Mouse (Mus musculus) right cerebral cortex, postnatal 14 days (tissue): ENCODE measurements at regions not wholly inside any gene's neighbourhood (a gene's known extent, or its start where the extent isn't known, plus 50 kb on each side); places are given as distances from the start of the nearest gene placed in this dataset.

Experiments used
- DNase-seq: peaks from one replicate; pipeline ENCODE4 v3.0.0; 2022

DNA sequence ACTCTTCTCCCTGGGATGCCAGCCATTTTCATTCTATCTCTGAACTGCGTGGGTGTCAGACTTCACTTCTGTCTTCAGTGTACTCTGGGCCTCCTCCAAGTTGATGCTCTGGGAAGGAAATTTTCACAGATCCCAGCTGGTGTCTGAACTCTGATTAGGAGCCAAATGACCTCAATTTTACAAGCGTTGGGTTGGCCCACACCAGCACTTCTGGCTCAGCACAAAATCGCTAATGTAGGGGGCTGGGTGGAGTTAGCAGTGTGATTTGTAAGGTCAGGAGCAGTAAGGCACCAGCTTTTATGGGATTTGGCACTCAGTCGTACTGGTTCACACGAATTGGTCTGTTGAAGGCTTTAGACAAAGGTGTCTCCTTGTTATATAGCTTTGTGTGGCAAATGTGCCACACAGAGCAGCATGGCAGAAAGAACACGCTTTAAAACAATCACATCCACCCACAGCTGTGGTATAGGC is 576.3 kb upstream of the Kdm8 start:
- DNase-seq = no peak

DNA sequence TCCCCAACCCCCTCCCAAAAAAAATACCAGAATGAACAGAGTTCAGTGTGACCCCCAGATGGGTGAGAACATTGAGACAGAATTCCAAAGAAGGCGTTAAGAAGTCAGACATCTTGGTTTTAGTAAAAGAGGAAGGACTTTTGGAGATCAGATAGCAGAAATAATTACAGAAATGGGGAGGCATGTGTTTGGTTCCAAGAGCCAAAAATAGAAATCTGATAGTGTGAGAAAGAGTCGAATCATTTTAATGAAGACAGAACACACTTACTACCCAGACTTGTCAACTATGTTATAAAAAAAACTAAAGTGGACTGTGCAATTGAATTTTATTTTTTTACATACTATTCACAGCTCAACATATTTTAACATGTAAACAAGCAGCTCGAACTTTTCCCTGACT is 575.9 kb upstream of the Kdm8 start:
- DNase-seq = no peak

DNA sequence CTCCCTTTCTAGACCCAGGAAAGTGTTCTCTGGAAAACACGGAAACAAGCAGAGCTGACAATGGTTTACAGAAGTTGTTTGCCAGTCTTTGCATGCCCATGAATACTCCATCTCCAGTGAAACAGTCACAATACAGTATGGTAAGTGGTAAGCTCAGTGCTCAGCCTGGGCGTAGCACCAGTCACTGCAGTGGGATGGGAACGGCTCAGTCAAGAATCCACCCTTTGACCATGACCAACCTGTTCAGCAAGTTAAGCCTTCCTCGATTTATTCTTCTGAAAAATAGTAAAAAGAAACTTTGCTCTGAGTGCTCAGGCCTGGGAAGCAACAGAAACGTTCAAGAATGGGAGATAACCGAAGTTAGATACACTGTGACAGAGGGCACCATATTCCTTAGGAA is 563.7 kb upstream of the Kdm8 start:
- DNase-seq = no peak

DNA sequence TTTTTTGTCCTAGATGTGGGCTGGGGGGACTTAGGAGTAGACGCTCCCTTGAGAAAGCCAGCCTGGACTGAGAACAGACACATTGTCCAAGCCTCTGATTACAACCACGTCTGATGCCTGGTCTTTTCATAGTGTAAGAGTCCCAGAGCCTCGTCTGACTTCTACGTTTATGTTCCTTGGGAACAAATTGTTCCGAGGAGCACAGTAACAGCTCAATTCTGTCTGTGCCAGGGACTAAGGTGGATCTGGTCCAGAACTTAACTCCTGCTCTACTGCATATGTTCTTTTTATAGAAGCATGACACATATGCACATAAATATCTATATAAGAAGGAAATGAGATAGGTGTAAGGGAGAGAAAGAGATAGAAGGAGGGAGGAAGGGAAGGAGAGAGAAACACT is 537.2 kb upstream of the Kdm8 start:
- DNase-seq = no peak

DNA sequence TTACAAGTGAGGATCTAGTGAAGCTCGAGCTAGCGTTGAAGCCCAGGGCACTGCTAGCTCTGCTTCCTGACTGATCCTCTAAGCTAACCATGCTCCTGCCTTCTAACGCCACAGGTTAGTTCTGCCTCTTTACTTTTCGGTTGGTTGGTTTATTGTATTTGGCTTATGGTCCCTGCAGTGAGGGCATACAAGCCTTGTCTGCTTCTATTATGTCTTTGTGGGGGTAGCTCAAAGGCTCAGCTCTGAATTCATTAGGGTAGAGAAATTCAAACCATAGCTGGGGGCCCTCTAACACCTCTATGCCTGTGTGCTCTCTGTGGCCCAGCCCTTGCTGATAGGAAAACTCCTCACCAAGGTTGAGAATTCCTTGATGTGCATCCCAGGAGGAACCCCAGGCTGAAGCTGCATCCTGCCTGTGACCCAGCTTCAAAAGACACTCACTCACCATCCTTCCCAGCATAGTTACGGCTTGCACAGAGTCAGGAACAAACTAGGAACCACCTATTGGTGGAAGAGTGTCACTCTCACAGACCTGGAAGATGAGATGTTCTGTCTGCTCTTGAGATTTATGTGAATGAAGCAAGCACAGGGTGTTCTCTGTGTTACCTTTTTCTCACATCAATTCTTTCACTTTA is 536.7 kb upstream of the Kdm8 start:
- DNase-seq = no peak

DNA sequence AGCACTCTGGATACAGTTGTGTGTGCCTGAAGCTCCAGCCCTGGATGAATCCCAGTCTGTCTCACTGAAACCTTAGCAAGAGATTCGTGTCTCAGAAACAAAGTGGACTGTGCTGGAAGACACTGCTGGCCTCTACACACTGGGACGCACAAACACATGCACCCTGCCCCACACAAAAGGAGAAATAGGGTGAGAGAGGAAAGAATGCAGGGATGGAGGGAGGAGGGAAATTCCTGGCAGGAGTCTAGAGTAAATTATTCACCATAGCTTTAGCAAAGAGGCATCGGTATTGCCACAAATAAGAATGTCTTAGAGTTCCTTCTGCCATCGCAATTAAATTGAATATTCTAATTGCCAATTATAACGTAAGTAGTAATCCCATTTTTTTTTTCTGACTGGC is 530.4 kb upstream of the Kdm8 start:
- DNase-seq = no peak

DNA sequence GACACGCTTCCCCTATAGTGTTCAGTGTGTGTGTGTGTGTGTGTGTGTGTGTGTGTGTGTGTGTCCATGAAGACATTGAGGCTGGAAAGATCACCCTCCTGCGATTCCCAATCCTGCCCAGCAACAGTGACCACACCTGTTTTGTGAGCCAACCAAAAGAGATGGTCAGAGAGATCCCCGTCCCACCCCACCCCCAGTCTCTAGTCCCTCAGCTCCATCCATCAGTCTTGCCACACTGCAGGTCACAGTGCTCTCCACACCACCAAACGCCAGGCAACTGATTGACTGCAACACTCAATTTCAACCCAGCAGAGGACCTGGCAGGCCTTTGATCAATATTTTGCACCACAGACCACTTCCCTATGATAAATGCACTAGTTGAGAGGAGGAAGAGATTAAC is 530.0 kb upstream of the Kdm8 start:
- DNase-seq = no peak

DNA sequence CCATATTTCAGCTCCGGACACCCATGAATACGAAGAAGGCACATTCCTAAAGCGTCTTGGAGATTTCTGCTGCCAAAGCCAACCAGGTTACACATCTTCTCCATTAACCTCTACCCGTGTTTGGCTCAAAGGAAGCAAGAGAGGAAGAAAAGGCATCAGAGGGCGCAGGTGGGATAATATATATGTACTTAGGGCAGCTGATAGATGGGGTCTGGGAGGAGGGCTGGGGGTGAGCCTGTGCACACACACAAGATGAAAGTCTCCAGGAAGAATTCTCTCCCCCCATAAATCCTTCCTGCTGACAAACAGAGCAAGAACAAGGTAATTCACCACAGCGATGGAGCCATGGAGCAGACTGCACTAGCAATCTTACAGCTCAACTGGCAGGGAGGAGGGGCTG is 529.5 kb upstream of the Kdm8 start:
- DNase-seq = no peak

DNA sequence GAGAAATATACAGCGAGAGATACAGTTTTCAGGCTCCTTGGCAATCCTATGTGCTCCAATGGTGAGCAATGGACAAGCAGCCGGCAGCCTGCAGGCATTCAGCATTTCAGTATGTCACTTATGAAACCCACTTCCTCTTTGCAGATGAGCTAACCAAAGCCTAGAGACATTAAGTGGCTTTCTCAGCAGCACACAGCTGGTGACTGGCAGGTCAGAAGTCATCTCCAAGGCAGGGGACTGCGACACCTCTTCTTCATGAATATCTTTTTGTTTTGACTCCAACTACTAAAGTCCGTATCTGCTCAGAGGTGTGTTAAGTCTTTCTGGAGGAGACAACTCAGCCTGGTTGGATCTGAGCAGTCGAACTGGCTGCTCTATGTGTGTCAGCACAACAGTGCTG is 528.8 kb upstream of the Kdm8 start:
- no peak for DNase-seq

DNA sequence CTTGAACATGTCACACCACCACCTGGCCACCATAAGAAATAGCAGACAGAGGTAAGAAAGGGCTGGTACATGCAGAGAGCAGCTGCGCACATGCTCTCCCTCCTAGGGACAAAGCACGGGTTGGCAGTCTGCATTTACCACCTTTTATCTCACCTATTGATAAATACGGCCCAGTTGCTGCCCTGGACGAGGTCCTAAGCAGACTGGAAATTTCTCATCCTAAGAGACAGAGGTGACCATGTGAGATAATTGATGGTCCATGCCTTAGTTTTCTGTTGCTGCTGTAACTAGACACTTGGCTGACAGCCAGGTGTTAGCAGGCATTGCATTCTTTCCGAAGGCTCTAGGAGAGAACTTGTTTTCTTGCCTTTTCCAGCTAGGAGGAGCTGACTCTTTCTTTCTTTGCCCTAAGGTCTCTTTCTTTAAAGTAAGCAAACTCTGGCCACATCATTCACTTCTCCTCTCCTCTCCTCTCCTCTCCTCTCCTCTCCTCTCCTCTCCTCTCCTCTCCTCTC is 526.8 kb upstream of the Kdm8 start:
- no peak for DNase-seq

DNA sequence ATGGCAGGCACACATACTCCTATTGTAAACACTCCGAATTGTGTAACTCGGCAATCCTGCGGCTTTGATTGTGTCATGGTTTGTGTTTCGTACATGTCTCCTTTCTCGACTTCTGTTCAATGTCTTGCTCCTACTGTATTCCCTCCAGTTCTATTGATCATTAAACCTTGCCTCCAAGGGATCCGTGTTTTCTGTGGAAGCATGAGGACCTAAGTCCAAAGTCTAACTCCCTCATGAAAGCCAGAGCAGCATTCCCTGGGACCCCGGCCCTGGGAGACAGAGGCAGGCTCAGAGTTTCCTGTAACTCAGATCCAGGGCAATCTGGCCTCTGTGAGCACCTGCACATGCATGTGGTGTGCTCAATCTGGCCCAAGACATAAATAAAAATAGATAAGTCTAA is 521.7 kb upstream of the Kdm8 start:
- no peak for DNase-seq

DNA sequence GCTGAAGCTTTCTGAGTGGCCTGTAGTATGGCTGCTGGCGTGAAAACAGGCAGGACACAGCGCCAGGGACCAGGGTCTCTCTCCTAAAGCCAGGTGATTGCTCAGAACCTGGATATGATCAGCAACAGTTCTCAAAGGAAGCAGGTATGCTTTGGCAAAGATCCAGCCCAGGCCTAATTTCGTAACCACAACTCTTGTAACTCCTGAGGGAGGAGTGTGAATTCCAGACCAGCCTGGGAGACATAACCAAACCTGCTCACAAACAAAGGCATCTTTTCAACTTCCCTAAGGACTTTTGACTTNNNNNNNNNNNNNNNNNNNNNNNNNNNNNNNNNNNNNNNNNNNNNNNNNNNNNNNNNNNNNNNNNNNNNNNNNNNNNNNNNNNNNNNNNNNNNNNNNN is 510.9 kb upstream of the Kdm8 start:
- DNase-seq = no peak

DNA sequence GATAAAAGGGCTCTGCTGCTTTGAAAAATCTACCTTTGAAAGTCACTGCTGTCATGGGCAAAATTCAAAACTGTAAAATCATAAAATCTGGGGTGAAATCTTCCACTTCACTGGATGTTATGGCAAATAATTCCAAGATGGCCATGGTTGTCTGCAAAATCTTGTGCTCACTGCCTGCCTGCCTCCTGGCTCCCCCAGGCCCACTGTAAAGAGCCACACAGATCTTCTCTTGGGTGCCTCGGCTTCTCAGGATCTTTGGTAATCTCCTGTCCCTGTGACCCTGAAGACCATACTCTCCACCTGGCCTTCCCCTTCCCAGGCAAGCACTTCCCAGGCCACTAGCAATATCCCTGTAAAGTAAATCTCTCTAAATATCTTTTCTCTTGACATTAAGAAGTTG is 505.1 kb upstream of the Kdm8 start:
- no peak for DNase-seq

DNA sequence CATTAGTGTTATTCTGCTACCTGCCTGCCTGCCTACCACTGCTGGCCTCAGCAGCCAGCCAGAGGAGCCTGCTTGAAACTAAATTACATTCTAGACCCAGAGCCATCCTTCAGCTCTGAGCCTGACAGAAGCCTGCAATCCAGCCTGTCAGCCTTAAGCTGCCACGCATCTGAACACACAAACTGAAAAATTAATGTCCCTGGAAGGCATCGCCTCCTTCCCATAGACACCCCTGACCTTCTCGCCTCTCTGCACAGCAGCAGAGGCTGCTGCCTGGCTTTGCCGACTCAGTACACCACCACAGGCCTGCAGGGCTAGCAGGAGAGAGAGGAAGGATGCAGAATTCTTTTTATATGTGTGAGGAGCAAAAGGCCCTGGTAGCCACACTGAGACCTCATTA is 502.9 kb upstream of the Kdm8 start:
- no peak for DNase-seq

DNA sequence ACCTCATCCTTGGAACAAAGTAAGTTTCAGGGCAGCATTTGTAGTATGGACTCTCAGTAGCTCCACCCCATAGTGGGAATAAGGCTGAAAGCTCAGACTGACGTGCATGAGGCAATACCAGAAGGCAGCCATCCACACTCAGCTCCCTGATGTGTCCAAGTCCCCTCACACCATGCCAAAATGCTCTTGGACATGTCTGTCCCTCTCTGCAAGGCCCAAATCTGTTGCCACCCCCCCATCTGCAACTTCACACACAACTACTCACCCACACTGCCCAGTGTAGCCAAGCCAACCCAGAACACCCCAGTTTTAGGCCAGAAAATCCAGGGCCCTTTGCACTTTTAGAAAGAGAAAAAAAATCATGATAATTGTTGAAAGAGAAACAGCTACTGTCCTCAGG is 498.1 kb upstream of the Kdm8 start:
- DNase-seq = no peak

DNA sequence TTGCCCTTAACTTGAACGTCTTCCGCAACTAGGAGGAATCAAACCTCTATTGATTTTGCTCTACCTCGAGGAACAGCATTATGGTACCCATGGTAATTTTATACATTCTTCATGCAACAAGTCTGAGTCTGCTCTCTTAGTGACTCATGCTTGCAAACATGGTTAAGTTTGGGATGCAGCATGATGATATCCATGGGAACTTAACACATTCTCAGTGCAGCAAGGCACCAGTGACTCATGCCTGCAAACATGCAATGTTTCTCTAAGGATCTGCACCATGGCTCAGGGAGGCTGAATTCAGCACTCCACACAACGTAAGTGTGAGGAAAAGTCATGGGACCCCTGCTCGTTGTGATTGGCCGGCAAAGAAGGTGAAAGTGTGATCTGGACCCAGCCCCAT is 487.1 kb upstream of the Kdm8 start:
- DNase-seq = no peak

DNA sequence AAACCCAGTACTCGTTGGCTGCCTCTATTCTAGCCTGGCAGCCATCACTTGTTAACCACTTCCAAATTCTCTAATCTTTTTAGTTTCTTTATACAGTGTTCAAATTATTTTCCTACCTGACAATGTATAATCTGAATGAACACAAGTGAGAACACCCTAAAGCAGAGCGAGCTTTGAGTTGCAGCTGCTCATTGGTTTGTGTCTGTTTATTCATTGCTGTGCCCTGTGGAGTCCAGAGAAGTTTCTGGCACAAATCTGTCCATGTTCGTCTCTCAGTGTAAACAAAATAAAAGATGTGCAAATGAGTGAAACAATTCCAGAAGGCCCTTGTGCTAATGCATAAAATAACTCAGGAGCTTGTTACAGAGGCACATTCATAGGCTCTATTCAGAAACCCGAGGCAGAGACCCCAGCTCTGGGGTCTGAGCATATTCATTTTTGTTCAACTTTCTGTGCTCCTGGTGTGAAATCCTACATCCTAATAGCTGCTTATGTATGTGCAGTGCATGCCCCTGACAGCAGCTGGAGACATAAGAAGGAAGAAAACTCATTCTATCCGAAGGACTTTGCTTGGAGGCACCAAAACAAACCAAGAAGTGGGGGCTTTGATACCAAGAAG is 469.5 kb upstream of the Kdm8 start:
- DNase-seq = no peak

DNA sequence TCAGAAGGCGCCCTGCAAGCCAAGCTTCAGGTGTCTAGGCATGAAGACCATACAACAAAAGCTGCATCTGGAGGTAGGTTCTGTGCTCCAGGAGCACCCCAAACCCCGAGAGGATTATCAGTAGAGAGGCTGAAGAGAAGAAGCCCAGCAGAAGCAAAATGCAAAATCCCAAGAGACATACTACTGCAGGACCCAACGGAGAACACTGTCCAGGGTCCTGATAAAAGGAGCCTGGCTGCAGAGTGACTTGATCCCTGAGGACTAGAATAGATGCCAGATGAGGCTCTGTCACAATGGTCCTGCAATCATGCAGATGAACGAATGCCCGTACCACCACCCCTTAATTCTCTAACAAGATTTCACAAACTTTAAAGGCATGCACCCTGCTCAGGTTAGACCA is 455.0 kb upstream of the Kdm8 start:
- no peak for DNase-seq

DNA sequence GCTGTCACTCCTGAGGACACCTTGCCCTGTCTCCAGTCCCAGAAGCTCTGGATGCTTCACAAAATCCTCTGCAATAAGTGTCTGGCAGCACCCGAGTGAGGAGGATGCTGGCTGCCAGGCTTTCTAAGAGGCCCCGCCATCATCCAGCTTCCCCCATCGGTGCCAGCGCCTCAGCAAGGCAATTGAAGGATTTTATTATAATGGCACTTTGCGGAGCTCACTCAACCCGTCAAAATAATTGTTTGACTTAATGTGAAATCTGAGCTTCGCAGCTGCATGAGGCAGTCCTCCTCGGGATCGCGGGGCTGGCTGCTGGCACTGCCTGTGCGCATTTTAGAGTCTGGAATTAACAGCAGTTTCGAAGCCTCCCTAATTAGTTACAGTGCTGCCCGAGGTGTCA is 453.8 kb upstream of the Kdm8 start:
- DNase-seq = peak; percentile 17

DNA sequence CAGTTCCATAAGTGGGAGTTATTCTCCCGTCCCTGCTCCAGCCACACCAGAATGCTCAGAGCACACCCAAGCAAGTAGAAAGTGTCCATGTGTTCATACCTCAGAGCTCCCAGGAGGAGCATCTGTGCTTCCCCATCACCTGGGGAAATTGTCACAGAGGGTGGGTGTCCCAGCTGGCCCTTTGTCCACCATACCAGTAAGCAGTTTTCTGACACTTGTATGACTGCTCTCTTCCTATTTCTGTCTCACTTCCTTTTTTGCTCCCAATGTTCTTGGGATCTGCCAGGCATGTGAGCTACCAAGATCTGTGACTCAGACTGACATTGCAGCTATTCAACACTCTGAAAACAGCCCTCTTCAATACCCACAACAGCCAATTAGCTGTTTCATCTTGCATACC is 447.9 kb upstream of the Kdm8 start:
- no peak for DNase-seq

DNA sequence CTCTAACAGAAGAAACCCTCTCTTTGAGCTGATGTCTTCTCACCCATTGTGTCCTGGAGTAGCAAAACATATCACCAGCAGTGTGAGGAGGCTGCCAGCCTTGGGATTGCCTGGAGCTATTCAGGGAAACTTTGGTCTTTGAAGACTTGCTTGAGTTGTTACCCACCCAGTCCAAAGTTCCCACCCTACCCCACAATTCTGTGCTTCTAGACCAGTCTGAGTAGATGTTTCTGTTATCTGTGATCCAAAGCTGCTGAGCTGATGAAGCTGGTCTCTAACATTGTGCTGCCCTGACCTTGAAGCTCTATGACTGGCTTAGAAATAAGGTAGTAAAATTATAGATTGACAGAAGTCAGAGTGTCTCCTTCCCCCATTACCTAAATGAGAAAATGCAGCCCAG is 443.8 kb upstream of the Kdm8 start:
- DNase-seq = no peak

DNA sequence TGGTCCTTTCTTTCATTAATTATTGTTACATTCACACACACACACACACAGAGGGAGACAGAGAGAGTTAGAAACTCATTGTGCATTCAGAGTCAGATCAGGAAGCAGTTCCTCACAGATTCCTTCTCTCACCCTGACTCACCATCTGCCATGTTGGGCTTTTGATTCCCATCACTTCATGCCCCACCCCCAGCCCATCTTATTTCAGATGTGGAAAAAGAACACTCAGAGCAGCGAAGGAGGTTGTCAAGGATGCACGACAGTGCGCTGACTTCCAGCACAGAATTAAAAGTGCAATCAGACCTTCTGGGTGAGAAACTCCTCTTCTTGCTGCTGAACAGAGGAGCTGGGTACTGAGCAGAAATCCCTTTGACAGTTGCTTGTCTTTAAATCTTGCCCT is 438.8 kb upstream of the Kdm8 start:
- peak; percentile 40 for DNase-seq

DNA sequence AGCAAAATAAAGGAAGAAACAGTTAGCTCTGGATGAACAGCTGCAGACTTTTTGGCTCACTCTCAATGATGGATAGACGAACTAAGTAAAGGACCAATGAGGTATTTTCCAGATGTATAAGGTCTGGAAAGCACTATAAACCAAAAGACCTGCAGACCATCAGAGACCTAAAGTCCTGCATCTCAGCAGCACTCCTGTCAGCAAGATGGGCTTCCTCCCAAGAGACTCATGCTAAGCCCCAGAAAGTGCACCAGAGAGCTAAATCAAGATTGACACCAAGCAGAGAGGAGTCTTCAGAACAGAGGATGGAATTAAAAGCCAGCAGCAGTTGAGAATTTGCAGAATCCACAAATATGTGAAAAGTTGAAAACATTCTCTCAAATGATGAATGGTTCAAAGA is 425.2 kb upstream of the Kdm8 start:
- DNase-seq = no peak

DNA sequence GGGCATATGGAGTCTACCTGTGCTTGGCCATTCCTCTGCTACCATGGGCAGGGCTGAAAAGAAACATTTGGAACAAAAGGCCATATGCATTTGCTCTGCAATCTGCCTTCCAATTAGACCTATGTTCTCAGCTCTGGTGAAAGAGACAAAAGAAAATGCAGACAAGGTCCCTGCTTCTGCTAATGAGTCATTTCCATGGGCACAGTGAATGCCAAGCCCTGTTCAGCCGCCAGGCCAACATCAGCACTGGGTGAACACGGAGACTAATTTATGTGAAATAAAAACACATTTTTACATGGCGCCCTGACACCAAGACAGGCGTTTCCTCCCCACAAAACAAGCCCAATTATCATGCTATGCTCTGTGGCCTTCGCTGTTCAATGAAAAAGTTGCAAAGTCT is 419.5 kb upstream of the Kdm8 start:
- no peak for DNase-seq

DNA sequence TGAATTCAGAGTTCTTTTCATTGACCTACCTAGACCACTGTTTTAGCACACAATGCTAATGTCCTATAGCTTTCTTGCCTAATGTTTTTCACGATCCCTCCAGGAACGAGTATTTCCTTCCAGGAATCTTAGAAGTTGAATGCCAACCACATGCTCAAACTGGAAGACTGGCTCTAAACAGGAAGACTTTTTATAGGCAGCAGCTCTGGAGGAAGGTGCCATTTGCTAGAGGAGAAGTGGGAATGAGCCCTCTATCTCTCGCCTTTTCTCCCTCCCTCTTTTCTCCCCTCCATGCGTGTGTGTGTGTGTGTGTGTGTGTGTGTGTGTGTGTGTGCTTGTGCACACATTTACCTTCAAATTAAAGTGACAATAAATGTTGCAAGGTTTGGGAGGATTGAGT is 410.7 kb upstream of the Kdm8 start:
- DNase-seq = no peak
